23 mouse cellular contexts compared by ENCODE assay signal in genomic region chr3:116394885-116395390, GRCm38 (mm10). TPM values are rescaled to one million over a fixed set of nuclear protein-coding genes. Genes with fewer than 3 reads are reported as not detected.
A peak's percentile ranks its signal among the peaks of the same experiment; 100 is the strongest.
DNase-seq lines count a peak whose midpoint lies in the region; ATAC-seq and TF ChIP-seq lines count a peak whose summit lies in the region.
"Had no signal": no experiment of that assay in that cellular context is flagged by ENCODE, and none has a peak within 500 bp of the region (broad histone marks: within the 10 kb centered on the region; RNA-seq: fewer than 3 reads in every experiment).

No protein-coding gene starts in this region.

- no peak for DNase-seq in gastrocnemius, adult 2 months
- DNase-seq in gastrocnemius, postnatal 10 days, result no peak
- peak; percentile 63 for DNase-seq in kidney, postnatal 0 days (ENCODE audit: low spot score)
- DNase-seq in kidney, adult 8-10 months, result no peak
- DNase-seq in testis, postnatal 10 days (ENCODE audit: low spot score), result peak; percentile 12
- DNase-seq in testis, postnatal 14 days (ENCODE audit: low spot score), result no peak
- DNase-seq in cerebellum, adult 9-10 months, result no peak
- DNase-seq: cerebellum, adult 11-12 months; cerebellum, postnatal 14 days; heart, adult 2 months; heart, postnatal 4 days; layer of hippocampus, postnatal 36 days; thymus, postnatal 14 days had no signal

- no peak overlapping the region for H3K9ac ChIP-seq in kidney, postnatal 0 days (ENCODE audit: low read depth, low read length)
- H3K9ac ChIP-seq: embryonic facial prominence, embryonic 13.5 days; forebrain, embryonic 13.5 days; heart, embryonic 15.5 days; hindbrain, embryonic 15.5 days; limb, embryonic 15.5 days; liver, embryonic 14.5 days; lung, embryonic 15.5 days; midbrain, embryonic 13.5 days had no signal

- H3K4me1 ChIP-seq in kidney, postnatal 0 days (replicated peaks; ENCODE audit: insufficient read depth, low read length), result peaks cover 14% of the 10 kb centered on the region
- H3K4me1 ChIP-seq: heart, embryonic 15.5 days; lung, embryonic 15.5 days had no signal

- H3K36me3 ChIP-seq in kidney, postnatal 0 days (ENCODE audit: insufficient read depth, low read length), result no peaks in the 10 kb centered on the region
- H3K36me3 ChIP-seq: heart, embryonic 15.5 days; hindbrain, embryonic 15.5 days; limb, embryonic 15.5 days; lung, embryonic 15.5 days; midbrain, embryonic 13.5 days had no signal

- H3K27me3 ChIP-seq in kidney, postnatal 0 days (ENCODE audit: insufficient read depth, low read length), result no peaks in the 10 kb centered on the region
- H3K27me3 ChIP-seq: embryonic facial prominence, embryonic 13.5 days; forebrain, embryonic 13.5 days; heart, embryonic 15.5 days; hindbrain, embryonic 15.5 days; limb, embryonic 15.5 days; lung, embryonic 15.5 days; megakaryocyte, embryonic 14.5 days; midbrain, embryonic 13.5 days had no signal

- TF ChIP-seq CTCF in gastrocnemius, adult 2 months (IDR thresholded peaks at IDR 0.05), result no peak
- TF ChIP-seq CTCF in kidney, postnatal 0 days (IDR thresholded peaks at IDR 0.05; ENCODE audit: low read depth), result no peak

- no peaks in the 10 kb centered on the region for H3K9me3 ChIP-seq in kidney, postnatal 0 days (replicated peaks; ENCODE audit: low read length)
- H3K9me3 ChIP-seq: embryonic facial prominence, embryonic 13.5 days; forebrain, embryonic 13.5 days; heart, embryonic 15.5 days; hindbrain, embryonic 15.5 days; limb, embryonic 15.5 days; lung, embryonic 15.5 days; megakaryocyte, embryonic 14.5 days; midbrain, embryonic 13.5 days had no signal

- peak overlapping the region; percentile 66 for H3K27ac ChIP-seq in gastrocnemius, adult 2 months
- 0 out of 2 replicates have a peak overlapping the region, but pooled peaks have one; percentile 26 for H3K27ac ChIP-seq in kidney, postnatal 0 days
- H3K27ac ChIP-seq: embryonic facial prominence, embryonic 13.5 days; forebrain, embryonic 13.5 days; heart, adult 2 months; heart, embryonic 15.5 days; hindbrain, embryonic 15.5 days; limb, embryonic 15.5 days; liver, embryonic 14.5 days; lung, embryonic 15.5 days; midbrain, embryonic 13.5 days had no signal

- ATAC-seq in kidney, postnatal 0 days (replicated peaks; ENCODE audit: low FRiP score, low read depth), result no peak
- ATAC-seq: CD4-positive, CD25-positive, alpha-beta regulatory T cell, adult 4 months; forebrain, embryonic 13.5 days; midbrain, embryonic 13.5 days had no signal

- no peak overlapping the region for H3K4me2 ChIP-seq in kidney, postnatal 0 days (ENCODE audit: low read length)
- H3K4me2 ChIP-seq: embryonic facial prominence, embryonic 13.5 days; forebrain, embryonic 13.5 days; heart, embryonic 15.5 days; hindbrain, embryonic 15.5 days; limb, embryonic 15.5 days; lung, embryonic 15.5 days; midbrain, embryonic 13.5 days had no signal

- WGBS in kidney, postnatal 0 days, result 61% methylated on average over 5 of the region's 5 CpGs

- H3K4me3 ChIP-seq in gastrocnemius, adult 2 months, result no peak overlapping the region
- H3K4me3 ChIP-seq in kidney, postnatal 0 days (replicated peaks; ENCODE audit: low read depth, low read length), result no peak overlapping the region
- H3K4me3 ChIP-seq: embryonic facial prominence, embryonic 13.5 days; forebrain, embryonic 13.5 days; heart, adult 2 months; heart, embryonic 15.5 days; hindbrain, embryonic 15.5 days; limb, embryonic 15.5 days; lung, embryonic 15.5 days; megakaryocyte, embryonic 14.5 days; midbrain, embryonic 13.5 days had no signal

- intact Hi-C loops in gastrocnemius, adult 2 months (cut with DNase I), result loop anchor here (5.0 kb wide), 1 partner anchor 43 kb away; no protein-coding TSS in a partner anchor

RNA-seq across cellular contexts. Expression of gene Cdc14a, which starts 28.9 kb away (rescaled TPM):
- 10 to 100 TPM; 19.3 to 28.5 TPM for total RNA-seq in gastrocnemius, adult 2 months (2021)
- total RNA-seq in gastrocnemius, postnatal 10 days (2021), result 10 to 100 TPM; 19.1 to 22.1 TPM
- polyA plus RNA-seq in kidney, postnatal 0 days (2015; fragmentation: Nextera tagmentation; extraction: Ambion mirVana), result 12.8 and 12.9 TPM in 2 replicates

Comparison
In these comparisons a context has a peak if more than half of its experiments do, and no peak if none do; other contexts are left out.
1. DNase-seq: peak in kidney, postnatal 0 days (single experiment) and testis, postnatal 10 days (single experiment); none in gastrocnemius, adult 2 months (single experiment), gastrocnemius, postnatal 10 days (single experiment), kidney, adult 8-10 months (0 of 2), testis, postnatal 14 days (single experiment) and cerebellum, adult 9-10 months (single experiment).